Mouse (Mus musculus) hindbrain, embryonic 15.5 days (tissue): ENCODE measurements around the gene Cd180. TPM values are rescaled to one million over a fixed set of nuclear protein-coding genes. Genes with fewer than 3 reads are reported as not detected.
A peak's percentile ranks its signal among the peaks of the same experiment; 100 is the strongest.

Experiments
- ATAC-seq: fragments of 200-750 bp; cut with Nextera tagmentation; 2 replicates; pipeline ENCODE4 v1.8.0; 2017; ENCODE audit warnings: low read depth, moderate number of reproducible peaks, moderate TSS enrichment; ENCODE audit not compliant: low FRiP score
- H3K27ac ChIP-seq: fragments of 300-500 bp; sonication (generic); replicated peaks from 2 replicates; pipeline ENCODE4 v1.5.1; 2015; ENCODE audit warnings: mild to moderate bottlenecking, inconsistent platforms
- H3K27me3 ChIP-seq: fragments of 300-500 bp; sonication (generic); 2 replicates; pipeline ENCODE4 v1.6.1; 2015; ENCODE audit warnings: control low read depth, inconsistent platforms
- H3K36me3 ChIP-seq: fragments of 300-500 bp; sonication (generic); 2 replicates; pipeline ENCODE4 v1.6.1; 2015; ENCODE audit warnings: control low read depth, inconsistent platforms
- H3K4me1 ChIP-seq: fragments of 300-500 bp; sonication (generic); replicated peaks from 2 replicates; pipeline ENCODE4 v1.6.1; 2015; ENCODE audit warnings: control low read depth, inconsistent platforms
- H3K4me2 ChIP-seq: fragments of 300-500 bp; sonication (generic); 2 replicates; pipeline ENCODE4 v1.6.1; 2015; ENCODE audit warnings: moderate library complexity, mild to moderate bottlenecking, inconsistent platforms
- H3K4me3 ChIP-seq: fragments of 300-500 bp; sonication (generic); 2 replicates; pipeline ENCODE4 v1.5.1; 2015; ENCODE audit warnings: mild to moderate bottlenecking, inconsistent platforms
- H3K9ac ChIP-seq: fragments of 300-500 bp; sonication (generic); 2 replicates; pipeline ENCODE4 v1.6.1; 2015; ENCODE audit warnings: inconsistent platforms
- H3K9me3 ChIP-seq: fragments of 300-500 bp; sonication (generic); 2 replicates; pipeline ENCODE4 v1.6.1; 2016; ENCODE audit warnings: control low read depth, inconsistent platforms
- WGBS: fragments of 180-500 bp; shearing (Covaris S2); methylation state at CpG from one replicate; pipeline ENCODE4 v1.1.7; 2015; 5-methylcytosine and 5-hydroxymethylcytosine counted together
- polyA plus RNA-seq: library from polyadenylated mRNA; unstranded; fragments of >200 nt; fragmentation: Nextera tagmentation; extraction: Ambion mirVana; gene quantifications from 2 replicates; pipeline ENCODE4 v1.2.1, GENCODE M21; 2015

Gene Cd180
- polyA plus RNA-seq, 1 experiment from 2014 or later, result 0.54 TPM

- WGBS, result 90% methylated on average over 17 of the region's 17 CpGs
- H3K4me1 ChIP-seq, result peaks cover 7% of the 10 kb centered on the region; the same call in 1 of the 2 replicates
- H3K4me2 ChIP-seq, result no peak overlapping the region
- H3K27ac ChIP-seq, result no peak overlapping the region
- H3K4me3 ChIP-seq, result no peak overlapping the region
- no peaks in the 10 kb centered on the region for H3K36me3 ChIP-seq
- no peak for ATAC-seq
- no peak overlapping the region for H3K9ac ChIP-seq
- H3K27me3 ChIP-seq, result no peaks in the 10 kb centered on the region
- no peaks in the 10 kb centered on the region for H3K9me3 ChIP-seq
Observed at GRCm38 (mm10) chr13:102746803-102747561, 53.6 kb downstream of the Cd180 start.

GRCm38 (mm10) chr13:102749194-102749593, 55.8 kb downstream of the Cd180 start:
- Histone ChIP-seq H3K27me3 (no peaks in the 10 kb centered on the region), H3K9me3 (no peaks in the 10 kb centered on the region), H3K9ac (no peak overlapping the region), H3K4me1 (peaks cover 7% of the 10 kb centered on the region; the same call in 1 of the 2 replicates), H3K27ac (no peak overlapping the region), H3K4me3 (no peak overlapping the region), H3K4me2 (no peak overlapping the region), H3K36me3 (no peaks in the 10 kb centered on the region)
- 42% methylated on average over 6 of the region's 6 CpGs for WGBS
- no peak for ATAC-seq

GRCm38 (mm10) chr13:102749891-102750290, 56.5 kb downstream of the Cd180 start:
- H3K4me2 ChIP-seq, result no peak overlapping the region

DNA sequence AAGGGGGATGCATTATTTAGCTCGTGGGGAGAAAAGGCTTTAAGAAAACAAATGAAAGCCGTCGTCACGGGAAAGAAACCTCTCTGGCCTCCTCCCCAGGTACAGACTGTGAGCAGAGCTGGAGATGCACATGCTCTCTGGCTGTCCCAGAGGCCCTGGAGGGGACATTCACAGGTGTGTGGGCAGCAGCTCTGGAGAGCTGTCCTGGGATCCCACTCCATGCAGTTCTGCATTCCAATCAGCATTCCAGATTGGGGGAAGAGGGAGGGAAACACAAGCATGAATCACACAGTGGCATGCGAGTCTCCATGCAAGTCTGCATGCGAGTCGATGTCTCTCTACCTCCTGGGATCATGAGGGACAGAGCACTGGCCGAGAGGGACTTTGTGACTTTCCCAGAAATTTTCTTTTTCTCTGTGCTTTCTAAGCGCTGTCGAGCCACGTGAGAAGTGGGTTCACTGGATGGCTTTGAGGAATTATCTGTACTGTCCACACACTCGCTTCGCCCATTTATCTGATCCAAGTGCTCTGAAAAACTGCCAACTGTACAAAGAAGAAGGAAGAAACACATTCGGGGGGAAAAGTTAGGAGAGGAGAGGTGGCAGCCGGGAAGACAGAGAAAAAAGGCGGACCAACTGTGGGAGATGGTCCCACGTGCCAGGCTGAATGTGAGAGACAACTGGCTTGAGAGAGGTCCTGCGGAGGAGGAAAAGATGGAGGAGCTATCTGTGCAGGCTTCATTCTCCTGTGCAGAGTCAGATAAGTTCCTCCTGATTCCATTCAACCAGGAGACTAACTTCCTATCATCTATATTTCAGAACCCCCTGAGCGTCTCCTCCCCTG, 60.6 kb downstream of the Cd180 start:
- no peaks in the 10 kb centered on the region for H3K27me3 ChIP-seq
- H3K27ac ChIP-seq, result no peak overlapping the region
- no peak overlapping the region for H3K4me2 ChIP-seq
- 79% methylated on average over 19 of the region's 19 CpGs for WGBS
- peaks cover 13% of the 10 kb centered on the region; the same call in 1 of the 2 replicates for H3K36me3 ChIP-seq
- H3K4me3 ChIP-seq, result no peak overlapping the region
- H3K9ac ChIP-seq, result no peak overlapping the region
- peaks cover 7% of the 10 kb centered on the region; the same call in 1 of the 2 replicates for H3K4me1 ChIP-seq
- H3K9me3 ChIP-seq, result no peaks in the 10 kb centered on the region
- no peak for ATAC-seq

More at GRCm38 (mm10) chr13:102749891-102750290, 56.5 kb downstream of the Cd180 start:
- no peak overlapping the region for H3K4me3 ChIP-seq
- H3K36me3 ChIP-seq, result no peaks in the 10 kb centered on the region
- no peaks in the 10 kb centered on the region for H3K27me3 ChIP-seq
- ATAC-seq, result no peak
- H3K9ac ChIP-seq, result no peak overlapping the region
- WGBS, result 63% methylated on average over 10 of the region's 10 CpGs
- no peaks in the 10 kb centered on the region for H3K9me3 ChIP-seq
- H3K4me1 ChIP-seq, result peaks cover 7% of the 10 kb centered on the region; the same call in 1 of the 2 replicates
- no peak overlapping the region; the same call in 1 of the 2 replicates for H3K27ac ChIP-seq

DNA sequence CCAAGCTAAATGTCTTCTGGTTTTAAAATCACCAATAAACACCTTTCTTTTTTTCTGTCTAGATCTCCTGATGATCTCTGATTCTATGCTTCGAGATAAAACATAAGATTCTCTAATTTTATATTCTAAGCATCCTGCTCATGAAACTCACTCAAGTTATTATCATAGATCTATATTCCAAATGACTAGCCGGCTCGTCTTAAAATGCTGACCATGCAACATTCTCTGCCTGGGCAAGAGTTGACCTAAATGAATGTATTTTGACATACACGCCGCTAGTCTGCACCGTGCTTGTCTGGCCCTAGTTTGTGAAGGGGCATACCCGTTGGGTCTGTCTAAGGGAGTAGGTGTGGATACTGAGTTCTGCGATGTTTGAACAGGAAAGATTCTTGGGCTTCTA, 61.8 kb downstream of the Cd180 start:
- WGBS, result 93% methylated on average over 8 of the region's 8 CpGs
- ATAC-seq, result no peak
- peaks cover 13% of the 10 kb centered on the region; the same call in 1 of the 2 replicates for H3K36me3 ChIP-seq
- no peaks in the 10 kb centered on the region for H3K4me1 ChIP-seq
- H3K27ac ChIP-seq, result no peak overlapping the region
- H3K27me3 ChIP-seq, result no peaks in the 10 kb centered on the region
- H3K9me3 ChIP-seq, result no peaks in the 10 kb centered on the region
- no peak overlapping the region for H3K9ac ChIP-seq
- no peak overlapping the region for H3K4me3 ChIP-seq
- no peak overlapping the region for H3K4me2 ChIP-seq

DNA sequence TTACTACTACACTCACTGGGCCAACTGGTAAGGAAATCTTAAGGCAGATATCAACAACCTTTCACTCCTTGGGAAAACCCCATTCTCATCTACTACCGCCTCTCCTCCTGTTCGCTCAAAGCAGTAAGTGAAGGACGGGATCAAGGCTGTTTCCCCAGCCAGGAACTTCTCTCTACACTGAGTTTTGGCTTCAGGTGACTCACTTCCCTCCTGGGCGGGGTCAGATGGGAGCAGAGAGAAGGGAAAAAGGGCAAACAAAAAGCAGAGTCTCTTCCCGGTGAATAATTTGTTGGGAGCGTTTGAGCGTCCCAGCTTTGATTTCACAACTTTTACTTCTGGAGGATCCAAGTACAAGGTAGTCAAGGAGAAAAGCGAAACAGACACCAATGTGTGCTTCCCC, 62.7 kb downstream of the Cd180 start:
- H3K27me3 ChIP-seq, result no peaks in the 10 kb centered on the region
- H3K4me3 ChIP-seq, result no peak overlapping the region
- 94% methylated on average over 8 of the region's 8 CpGs for WGBS
- no peak overlapping the region for H3K4me2 ChIP-seq
- H3K36me3 ChIP-seq, result peaks cover 13% of the 10 kb centered on the region; the same call in 1 of the 2 replicates
- no peaks in the 10 kb centered on the region for H3K9me3 ChIP-seq
- H3K9ac ChIP-seq, result no peak overlapping the region
- no peak for ATAC-seq
- H3K4me1 ChIP-seq, result no peaks in the 10 kb centered on the region
- no peak overlapping the region for H3K27ac ChIP-seq

- no peak overlapping the region for H3K9ac ChIP-seq
- WGBS, result 96% methylated on average over 6 of the region's 6 CpGs
- no peaks in the 10 kb centered on the region for H3K4me1 ChIP-seq
- no peak for ATAC-seq
- peaks cover 13% of the 10 kb centered on the region; the same call in 1 of the 2 replicates for H3K36me3 ChIP-seq
- H3K9me3 ChIP-seq, result no peaks in the 10 kb centered on the region
- no peak overlapping the region for H3K27ac ChIP-seq
- no peak overlapping the region for H3K4me2 ChIP-seq
- no peak overlapping the region for H3K4me3 ChIP-seq
- H3K27me3 ChIP-seq, result no peaks in the 10 kb centered on the region
Observed at GRCm38 (mm10) chr13:102758021-102758420, 64.7 kb downstream of the Cd180 start.

DNA sequence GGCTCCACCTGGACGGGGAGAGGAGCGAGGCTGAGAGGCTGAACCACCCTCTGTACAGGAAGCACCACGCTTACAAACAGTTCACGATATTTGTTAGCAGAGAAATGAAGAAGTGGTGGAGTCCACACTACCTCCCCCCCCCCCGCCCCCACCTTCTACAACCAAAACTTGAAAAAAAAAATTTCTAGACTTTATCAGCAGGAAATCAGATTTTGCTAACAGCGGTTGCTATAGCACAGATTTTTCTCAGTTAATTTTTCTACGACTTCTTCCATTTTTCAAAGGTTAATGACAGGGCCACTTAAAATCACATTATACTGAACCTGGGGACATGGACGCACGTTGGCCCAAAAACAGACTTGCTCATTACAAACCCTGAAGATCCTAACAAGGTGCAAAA, 68.1 kb downstream of the Cd180 start:
- no peak overlapping the region for H3K9ac ChIP-seq
- H3K27me3 ChIP-seq, result no peaks in the 10 kb centered on the region
- H3K36me3 ChIP-seq, result 0 out of 2 replicates have a peak, but pooled peaks cover 11% of the 10 kb centered on the region
- WGBS, result 80% methylated on average over 9 of the region's 9 CpGs
- H3K4me3 ChIP-seq, result no peak overlapping the region
- H3K27ac ChIP-seq, result no peak overlapping the region
- H3K4me1 ChIP-seq, result peaks cover 19% of the 10 kb centered on the region
- H3K9me3 ChIP-seq, result no peaks in the 10 kb centered on the region
- H3K4me2 ChIP-seq, result no peak overlapping the region
- no peak for ATAC-seq

- Histone ChIP-seq H3K9ac (no peak overlapping the region), H3K27ac (no peak overlapping the region), H3K36me3 (0 out of 2 replicates have a peak, but pooled peaks cover 11% of the 10 kb centered on the region), H3K27me3 (no peaks in the 10 kb centered on the region), H3K9me3 (no peaks in the 10 kb centered on the region), H3K4me2 (no peak overlapping the region), H3K4me3 (no peak overlapping the region), H3K4me1 (peaks cover 19% of the 10 kb centered on the region)
- WGBS, result 92% methylated on average over 10 of the region's 10 CpGs
- no peak for ATAC-seq
Observed at GRCm38 (mm10) chr13:102762203-102762602, 68.8 kb downstream of the Cd180 start.

GRCm38 (mm10) chr13:102764218-102764617, 70.9 kb downstream of the Cd180 start:
- Histone ChIP-seq H3K27me3 (no peaks in the 10 kb centered on the region), H3K9ac (no peak overlapping the region), H3K4me3 (no peak overlapping the region), H3K36me3 (no peaks in the 10 kb centered on the region), H3K4me1 (peaks cover 28% of the 10 kb centered on the region), H3K9me3 (no peaks in the 10 kb centered on the region), H3K4me2 (no peak overlapping the region), H3K27ac (no peak overlapping the region)
- 50% methylated on average over 1 of the region's 1 CpGs for WGBS
- peak; percentile 53; the same call in 1 of the 2 replicates for ATAC-seq

- Histone ChIP-seq H3K9me3 (no peaks in the 10 kb centered on the region), H3K27ac (no peak overlapping the region), H3K4me1 (peaks cover 29% of the 10 kb centered on the region), H3K4me2 (no peak overlapping the region), H3K27me3 (no peaks in the 10 kb centered on the region), H3K4me3 (no peak overlapping the region), H3K9ac (no peak overlapping the region), H3K36me3 (no peaks in the 10 kb centered on the region)
- WGBS, result 30% methylated on average over 11 of the region's 11 CpGs
- ATAC-seq, result no peak
Observed at GRCm38 (mm10) chr13:102765216-102765615, 71.9 kb downstream of the Cd180 start.

GRCm38 (mm10) chr13:102767110-102767509, 73.8 kb downstream of the Cd180 start:
- no peak for ATAC-seq
- Histone ChIP-seq H3K9me3 (no peaks in the 10 kb centered on the region), H3K4me2 (no peak overlapping the region), H3K27ac (no peak overlapping the region), H3K9ac (no peak overlapping the region), H3K4me1 (peaks cover 31% of the 10 kb centered on the region), H3K36me3 (no peaks in the 10 kb centered on the region), H3K4me3 (no peak overlapping the region), H3K27me3 (no peaks in the 10 kb centered on the region)
- WGBS, result 76% methylated on average over 7 of the region's 7 CpGs
